Mouse (Mus musculus) CD4-positive, CD25-positive, alpha-beta regulatory T cell, adult 4 months (primary cell): ENCODE results near the gene Olfr1423. TPM values are rescaled to one million over a fixed set of nuclear protein-coding genes. Genes with fewer than 3 reads are reported as not detected.
"Not testable (repeated sequence)": the region's sequence is repeated elsewhere in the genome, so short reads cannot be mapped to it uniquely, and the experiment has no call there.

ENCODE experiments used
- ATAC-seq: one replicate; pipeline ENCODE4 v1.8.0; 2017
- polyA plus RNA-seq, 2 experiments: library from polyadenylated mRNA; unstranded; fragments of 100-300 nt; shearing (Covaris generic); gene quantifications; one replicate each; pipeline ENCODE4 v1.2.1; 2017

Olfr1423 gene
- polyA plus RNA-seq, 2 experiments from 2014 or later, result 0.05 TPM; not detected in 1

- ATAC-seq, result no peak
Observed at GRCm38 (mm10) chr19:12006361-12006947, 34.7 kb downstream of the Olfr1423 start.

GRCm38 (mm10) chr19:12005376-12006360 is 35.4 kb downstream of the Olfr1423 start:
- ATAC-seq, result peak; percentile 56

- no peak for ATAC-seq
Observed at GRCm38 (mm10) chr19:12004216-12005008, 36.7 kb downstream of the Olfr1423 start.

DNA sequence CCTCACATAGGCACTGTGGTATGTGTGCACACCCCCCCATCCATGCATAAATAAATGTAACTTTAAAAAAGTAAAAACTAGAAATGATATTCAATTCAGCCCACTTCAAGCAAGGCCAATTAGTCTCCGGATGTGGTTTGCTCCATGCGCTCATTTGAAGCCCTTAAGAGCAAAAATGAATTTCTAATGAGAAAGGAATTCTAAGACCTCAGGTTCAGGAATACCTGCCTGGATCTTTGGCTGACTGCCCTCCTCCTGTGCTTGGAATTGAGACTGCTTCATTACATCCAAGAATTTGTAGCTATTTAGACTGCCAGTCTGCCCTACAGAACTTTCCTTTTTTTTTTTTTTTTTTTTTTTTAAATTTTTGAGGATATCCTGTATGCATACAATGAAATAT is 37.5 kb downstream of the Olfr1423 start:
- ATAC-seq, result no peak

- no peak for ATAC-seq
Observed at GRCm38 (mm10) chr19:12002791-12003190, 38.3 kb downstream of the Olfr1423 start.

GRCm38 (mm10) chr19:12002125-12002524 is 39.0 kb downstream of the Olfr1423 start:
- ATAC-seq, result peak; percentile 27

DNA sequence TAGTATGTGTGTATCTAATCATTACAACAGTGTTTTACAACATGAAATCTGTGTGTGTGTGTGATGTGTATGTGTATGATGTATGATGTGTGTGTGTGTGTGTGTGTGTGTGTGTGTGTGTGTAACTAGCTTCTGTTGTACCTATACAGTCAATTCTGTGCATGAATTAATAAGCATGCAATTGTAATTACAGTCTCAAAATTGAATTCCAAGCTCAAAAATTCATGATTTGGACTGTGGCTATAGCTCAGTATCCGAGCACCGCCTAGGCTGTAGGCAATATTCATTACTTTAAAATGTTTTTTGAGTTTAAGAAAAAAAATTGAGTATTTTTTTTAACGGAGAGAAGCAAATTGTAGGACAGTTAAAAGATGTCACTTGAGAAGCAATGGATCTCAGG is 39.4 kb downstream of the Olfr1423 start:
- no peak for ATAC-seq

DNA sequence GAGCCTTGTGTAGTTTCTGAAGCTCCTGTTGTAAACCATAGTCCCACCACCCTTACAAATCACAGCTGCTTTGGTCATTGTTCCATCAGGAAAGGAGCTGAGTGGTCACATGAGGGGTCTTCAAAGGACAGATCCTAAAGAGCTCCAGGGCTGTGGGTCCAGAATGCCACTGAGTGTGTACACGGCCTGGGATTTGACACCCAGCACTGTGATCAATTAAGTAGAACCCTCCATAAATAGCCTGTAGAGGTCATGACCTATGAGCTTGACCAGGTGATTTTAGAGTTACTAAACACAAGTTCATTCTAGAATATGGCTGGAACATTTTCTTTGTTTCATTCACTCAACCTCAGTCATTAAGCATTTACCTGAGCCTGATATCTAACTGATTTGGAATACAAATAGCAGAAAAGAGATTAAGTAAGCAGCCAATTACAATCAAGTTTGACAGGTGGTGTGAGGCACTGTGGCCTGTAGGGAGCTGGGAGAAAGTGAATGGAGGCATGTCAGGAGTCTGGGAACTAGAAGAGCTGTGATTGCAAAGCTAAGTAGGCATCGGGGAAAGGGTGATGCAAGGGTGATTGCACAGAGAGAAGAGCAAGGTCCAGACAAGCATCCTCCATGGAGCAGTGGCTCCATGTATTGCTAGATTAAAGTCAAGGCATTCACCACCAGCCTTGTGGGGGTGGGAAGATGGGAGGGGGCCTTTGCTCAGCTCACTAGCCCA is 45.2 kb downstream of the Olfr1423 start:
- ATAC-seq, result no peak

DNA sequence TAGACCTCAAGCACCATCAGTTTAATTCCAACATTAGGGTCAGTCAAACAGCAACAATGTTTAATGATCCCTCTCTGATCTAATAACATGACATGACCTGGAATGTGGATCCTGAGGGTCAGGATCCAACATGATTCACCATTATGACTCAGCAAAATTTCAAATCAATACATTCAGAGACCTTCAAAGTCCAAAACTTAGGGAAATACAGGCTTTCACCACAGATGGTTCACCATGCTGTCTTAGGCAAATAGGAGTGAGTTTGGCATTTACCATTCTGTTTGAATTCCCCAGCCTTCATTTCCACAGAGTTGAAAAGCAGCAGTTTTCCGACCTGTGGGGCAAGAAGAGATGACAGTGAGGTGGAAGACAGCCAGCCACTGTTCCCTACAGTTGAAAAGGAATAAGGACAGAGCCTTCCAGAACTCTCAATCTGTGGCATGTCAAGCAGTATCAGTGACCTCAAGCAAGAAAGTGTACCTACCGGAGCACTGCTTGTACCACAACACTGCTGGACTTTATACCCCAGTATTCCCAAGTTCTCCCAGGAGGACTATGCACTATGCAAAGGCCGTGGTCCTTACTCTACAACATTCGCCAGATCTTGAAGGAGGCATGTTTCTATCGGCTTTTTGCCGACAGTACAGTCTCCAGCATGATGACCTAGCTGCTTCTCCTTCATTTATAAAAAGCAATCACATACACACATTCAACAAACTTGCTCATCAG is 46.2 kb downstream of the Olfr1423 start:
- no peak for ATAC-seq

DNA sequence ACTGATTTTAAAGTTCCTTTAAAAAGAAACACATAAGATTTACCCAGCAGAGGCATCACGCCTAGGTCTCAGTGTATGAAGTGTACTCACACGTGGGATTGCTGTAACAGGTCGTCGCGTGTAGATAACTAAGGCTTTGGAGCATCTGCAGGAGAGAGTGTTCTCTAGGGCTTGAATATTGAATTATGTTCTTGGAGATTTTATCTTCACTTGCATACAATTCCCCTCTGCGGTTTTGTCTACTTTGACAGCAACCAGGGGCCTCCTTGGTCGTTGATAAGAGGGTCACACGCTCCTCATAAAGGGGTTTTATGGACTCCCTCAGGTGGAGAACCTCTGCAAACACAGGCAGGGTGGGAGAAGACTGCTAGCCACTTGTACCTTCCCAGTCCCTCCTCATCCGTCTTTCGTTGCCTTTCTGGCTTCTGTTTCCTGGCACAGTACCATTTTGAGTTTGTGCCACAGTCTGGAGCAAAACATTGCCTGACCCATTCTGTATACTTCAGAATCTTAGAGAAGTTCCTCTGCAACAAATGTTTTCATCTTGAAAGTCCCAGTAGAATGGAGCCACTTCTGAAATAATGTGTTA is 48.6 kb downstream of the Olfr1423 start:
- ATAC-seq, result no peak

DNA sequence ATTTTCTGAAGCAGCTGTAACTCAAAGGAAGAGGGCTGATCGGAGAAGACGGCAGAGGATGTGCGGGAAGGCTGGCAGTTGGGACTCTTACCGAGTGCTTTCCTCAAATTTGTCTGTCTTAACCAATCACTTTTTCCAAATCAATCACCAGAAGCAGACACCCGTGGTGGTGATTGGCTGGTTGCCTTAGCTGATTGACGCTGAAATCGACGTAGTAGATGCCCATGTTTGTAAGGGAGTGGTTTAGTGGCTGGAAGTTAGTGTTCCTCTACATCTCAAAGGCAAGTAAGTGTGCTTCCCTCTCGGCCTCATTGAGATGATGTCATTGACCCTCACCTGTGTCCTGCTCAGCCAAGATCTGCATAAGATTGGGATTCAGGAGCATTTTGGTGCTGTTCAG is 49.1 kb downstream of the Olfr1423 start:
- ATAC-seq, result no peak

DNA sequence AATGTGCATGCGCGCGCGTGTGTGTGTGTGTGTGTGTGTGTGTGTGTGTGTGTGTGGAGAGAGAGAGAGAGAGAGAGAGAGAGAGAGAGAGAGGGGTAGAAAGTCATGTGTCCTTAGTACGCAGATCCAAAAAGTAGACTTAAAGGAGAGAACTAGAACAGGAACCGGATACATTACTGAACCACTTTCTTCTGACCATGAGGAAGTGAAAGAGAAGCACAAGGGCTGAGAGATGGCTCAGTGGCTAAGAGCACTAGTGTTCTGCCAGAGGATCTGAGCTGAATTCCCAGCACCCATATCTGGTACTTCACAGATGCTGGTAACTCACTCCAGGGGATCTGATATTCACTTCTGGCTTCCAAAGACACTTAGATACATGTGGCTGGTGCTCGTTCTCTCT is 51.8 kb downstream of the Olfr1423 start:
- ATAC-seq, result no peak

DNA sequence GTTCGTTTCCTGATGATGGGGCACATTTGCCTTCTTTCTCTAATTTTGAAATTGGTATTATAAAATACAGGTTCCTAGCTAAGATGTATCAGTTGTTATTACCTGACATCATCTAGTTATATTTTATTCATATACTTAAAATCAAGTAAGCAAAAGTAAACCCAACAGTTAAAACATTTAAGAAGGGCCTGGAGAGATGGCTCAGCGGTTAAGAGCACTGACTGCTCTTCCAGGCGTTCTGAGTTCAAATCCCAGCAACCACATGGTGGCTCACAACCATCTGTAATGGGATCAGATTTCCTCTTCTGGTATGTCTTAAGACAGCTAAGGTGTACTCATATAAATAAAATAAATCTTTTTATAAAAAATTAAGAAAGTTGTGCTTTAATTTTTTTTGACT is 53.3 kb downstream of the Olfr1423 start:
- no peak for ATAC-seq

DNA sequence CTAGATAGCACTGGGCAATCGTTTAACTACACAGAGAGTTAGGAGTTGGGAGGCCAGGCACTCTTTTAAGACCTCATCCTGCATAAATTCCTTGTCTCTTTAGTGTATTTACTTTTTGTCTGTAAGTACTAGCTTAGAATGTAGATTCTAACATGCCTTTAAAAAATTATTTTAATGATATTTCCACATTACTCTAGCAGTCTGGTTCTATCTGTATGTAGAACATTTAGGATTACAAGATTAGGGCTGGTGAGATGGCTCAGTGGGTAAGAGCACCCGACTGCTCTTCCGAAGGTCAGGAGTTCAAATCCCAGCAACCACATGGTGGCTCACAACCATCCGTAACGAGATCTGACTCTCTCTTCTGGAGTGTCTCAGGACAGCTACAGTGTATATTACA is 56.5 kb downstream of the Olfr1423 start:
- not testable (repeated sequence) for ATAC-seq

Other genes with a start within 250 kb of the Olfr1423 start
- gene Stx3, start 221.9 kb downstream of the Olfr1423 start, polyA plus RNA-seq, result 1 to 10 TPM; 2.5 to 2.6 TPM
- not detected for gene Olfr1417, start 202.1 kb downstream of the Olfr1423 start, polyA plus RNA-seq
- gene Olfr1418, start 180.3 kb downstream of the Olfr1423 start, polyA plus RNA-seq, result not detected
- gene Olfr1419, start 166.2 kb downstream of the Olfr1423 start, polyA plus RNA-seq, result not detected
- under 1 TPM in 1 of 2 experiments, not detected in 1; 0.42 TPM for gene Olfr1420, start 154.8 kb downstream of the Olfr1423 start, polyA plus RNA-seq
- gene Patl1, start 128.9 kb downstream of the Olfr1423 start, polyA plus RNA-seq, result 10 to 100 TPM; 17.6 to 18.1 TPM
- gene Osbp, start 75.4 kb downstream of the Olfr1423 start, polyA plus RNA-seq, result 1 to 10 TPM; 5.5 to 8.0 TPM
- gene Olfr1424, start 21.4 kb upstream of the Olfr1423 start, polyA plus RNA-seq, result not detected
- gene Olfr1425, start 36.4 kb upstream of the Olfr1423 start, polyA plus RNA-seq, result not detected
- gene Olfr1426, start 50.7 kb upstream of the Olfr1423 start, polyA plus RNA-seq, result not detected
- gene Olfr1427, start 62.0 kb upstream of the Olfr1423 start, polyA plus RNA-seq, result not detected
- gene Olfr1428, start 74.6 kb upstream of the Olfr1423 start, polyA plus RNA-seq, result not detected
- gene Olfr76, start 81.9 kb upstream of the Olfr1423 start, polyA plus RNA-seq, result not detected
- under 1 TPM in 1 of 2 experiments, not detected in 1; 0.15 TPM for gene Olfr1555-ps1, start 128.8 kb upstream of the Olfr1423 start, polyA plus RNA-seq
- not detected for gene Olfr1431, start 159.3 kb upstream of the Olfr1423 start, polyA plus RNA-seq
- gene Olfr1432, start 191.3 kb upstream of the Olfr1423 start, polyA plus RNA-seq, result under 1 TPM in 1 of 2 experiments, not detected in 1; 0.20 TPM
- not detected for gene Olfr262, start 200.3 kb upstream of the Olfr1423 start, polyA plus RNA-seq
- not detected for gene Olfr235, start 219.7 kb upstream of the Olfr1423 start, polyA plus RNA-seq
- gene Olfr1434, start 238.5 kb upstream of the Olfr1423 start, polyA plus RNA-seq, result not detected